Mouse (Mus musculus) forebrain, embryonic 14.5 days (tissue): ENCODE results near the gene Snai1. TPM values are rescaled to one million over a fixed set of nuclear protein-coding genes. Genes with fewer than 3 reads are reported as not detected.

Source experiments
- ATAC-seq: fragments of 200-750 bp; cut with Nextera tagmentation; 2 replicates; pipeline ENCODE4 v1.8.0; 2017; ENCODE audit warnings: mild to moderate bottlenecking, moderate library complexity
- DNase-seq: peaks from one replicate; pipeline ENCODE4 v3.0.0-alpha.2; 2015; ENCODE audit warnings: low spot score
- H3K27ac ChIP-seq: fragments of 300-500 bp; sonication (generic); 2 replicates; pipeline ENCODE4 v1.5.1; 2014; ENCODE audit warnings: low read depth, mild to moderate bottlenecking, control low read depth, low read length, moderate library complexity
- H3K27me3 ChIP-seq: fragments of 300-500 bp; sonication (generic); replicated peaks from 2 replicates; pipeline ENCODE4 v1.6.1; 2014; ENCODE audit warnings: low read length, control low read depth, mixed read lengths; ENCODE audit not compliant: control insufficient read depth, insufficient read depth
- H3K36me3 ChIP-seq: fragments of 300-500 bp; sonication (generic); 2 replicates; pipeline ENCODE4 v1.6.1; 2014; ENCODE audit warnings: low read length, control low read depth; ENCODE audit not compliant: control insufficient read depth, insufficient read depth
- H3K4me1 ChIP-seq: fragments of 300-500 bp; sonication (generic); 2 replicates; pipeline ENCODE4 v1.6.1; 2014; ENCODE audit warnings: antibody characterized with exemption, low read length, control low read depth; ENCODE audit not compliant: control insufficient read depth, insufficient read depth
- H3K4me2 ChIP-seq: fragments of 300-500 bp; sonication (generic); 2 replicates; pipeline ENCODE4 v1.6.1; 2014; ENCODE audit warnings: mild to moderate bottlenecking, control low read depth, low read length
- H3K4me3 ChIP-seq: fragments of 300-500 bp; sonication (generic); 2 replicates; pipeline ENCODE4 v1.5.1; 2014; ENCODE audit warnings: low read depth, low read length, control low read depth
- H3K9ac ChIP-seq: fragments of 300-500 bp; sonication (generic); 2 replicates; pipeline ENCODE4 v1.6.1; 2014; ENCODE audit warnings: mild to moderate bottlenecking, low read length, control low read depth, moderate library complexity
- H3K9me3 ChIP-seq: fragments of 300-500 bp; sonication (generic); replicated peaks from 2 replicates; pipeline ENCODE4 v1.6.1; 2016; ENCODE audit warnings: low read length, control low read depth, mixed read lengths; ENCODE audit not compliant: control insufficient read depth
- WGBS: fragments of 180-500 bp; shearing (Covaris S2); extraction: QIAGEN DNeasy Blood & Tissue Kit; methylation state at CpG from one replicate; pipeline ENCODE4 v1.1.7; 2014; 5-methylcytosine and 5-hydroxymethylcytosine counted together
- polyA plus RNA-seq: library from polyadenylated mRNA; unstranded; fragments of >200 nt; fragmentation: Nextera tagmentation; extraction: Ambion mirVana; gene quantifications from 2 replicates; pipeline ENCODE4 v1.2.1, GENCODE M21; 2014

The Snai1 gene
- 3.0 and 5.0 TPM in 2 replicates for polyA plus RNA-seq

GRCm38 (mm10) chr2:167537476-167538297 is at the start of gene Snai1:
TSS of gene Snai1 (plus strand) at chr2:167538195.
- ATAC-seq (peak; percentile 98), DNase-seq (peak; percentile 94)
- Histone ChIP-seq H3K4me1 (no peaks in the 10 kb centered on the region), H3K27me3 (peaks cover 32% of the 10 kb centered on the region), H3K27ac (no peak within 1 kb of the TSS), H3K9me3 (no peaks in the 10 kb centered on the region), H3K36me3 (no peaks in the 10 kb centered on the region), H3K4me3 (peak within 1 kb of the TSS; percentile 38), H3K9ac (peak within 1 kb of the TSS; percentile 50), H3K4me2 (peak within 1 kb of the TSS; percentile 83)
- 1% methylated on average over 58 of the region's 58 CpGs for WGBS

DNA sequence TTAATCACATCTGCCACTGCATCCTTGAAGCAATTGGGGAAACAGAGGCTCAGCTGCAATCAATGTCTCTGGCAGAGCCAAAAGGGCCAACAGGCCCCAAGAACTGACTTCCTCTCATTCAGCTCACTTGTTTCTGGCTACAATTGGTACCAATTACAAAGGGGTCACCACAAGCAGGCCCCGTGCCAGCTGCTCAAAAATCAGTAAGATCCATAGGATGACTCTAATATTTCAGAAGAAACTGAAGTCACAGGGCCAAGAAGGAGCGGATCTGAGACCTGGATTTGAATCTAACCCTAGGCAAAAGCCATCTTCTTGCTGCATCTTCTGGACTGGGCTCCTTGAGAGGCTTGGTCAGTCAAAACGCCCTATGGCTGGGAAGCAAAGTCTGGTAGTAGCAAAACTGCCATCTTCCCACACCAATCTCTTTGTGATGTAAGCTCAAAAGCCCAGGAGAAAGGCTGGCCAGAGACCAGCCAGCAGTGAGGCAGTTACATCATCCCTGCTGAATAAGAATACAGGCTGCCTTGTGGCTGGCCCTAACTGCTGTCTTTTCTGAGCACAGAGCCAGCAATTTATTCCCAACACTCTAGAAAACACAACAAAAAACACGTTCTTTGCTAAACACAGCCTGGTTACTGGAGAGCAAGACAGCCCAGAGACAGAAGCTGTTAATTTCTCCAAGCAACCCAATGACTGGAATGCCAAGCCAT is 47.0 kb upstream of the Snai1 start:
- DNase-seq = peak; percentile 51
- H3K4me1 ChIP-seq = peaks cover 19% of the 10 kb centered on the region
- peak overlapping the region; percentile 100; the same call in 1 of the 2 replicates for H3K4me3 ChIP-seq
- WGBS = 68% methylated on average over 4 of the region's 4 CpGs
- no peaks in the 10 kb centered on the region for H3K9me3 ChIP-seq
- H3K4me2 ChIP-seq = peak overlapping the region; percentile 96
- ATAC-seq = peak; percentile 13; the same call in 1 of the 2 replicates
- H3K27ac ChIP-seq = peak overlapping the region; percentile 67
- peaks cover 6% of the 10 kb centered on the region; the same call in 1 of the 2 replicates for H3K36me3 ChIP-seq
- H3K9ac ChIP-seq = peak overlapping the region; percentile 96
- no peaks in the 10 kb centered on the region for H3K27me3 ChIP-seq

DNA sequence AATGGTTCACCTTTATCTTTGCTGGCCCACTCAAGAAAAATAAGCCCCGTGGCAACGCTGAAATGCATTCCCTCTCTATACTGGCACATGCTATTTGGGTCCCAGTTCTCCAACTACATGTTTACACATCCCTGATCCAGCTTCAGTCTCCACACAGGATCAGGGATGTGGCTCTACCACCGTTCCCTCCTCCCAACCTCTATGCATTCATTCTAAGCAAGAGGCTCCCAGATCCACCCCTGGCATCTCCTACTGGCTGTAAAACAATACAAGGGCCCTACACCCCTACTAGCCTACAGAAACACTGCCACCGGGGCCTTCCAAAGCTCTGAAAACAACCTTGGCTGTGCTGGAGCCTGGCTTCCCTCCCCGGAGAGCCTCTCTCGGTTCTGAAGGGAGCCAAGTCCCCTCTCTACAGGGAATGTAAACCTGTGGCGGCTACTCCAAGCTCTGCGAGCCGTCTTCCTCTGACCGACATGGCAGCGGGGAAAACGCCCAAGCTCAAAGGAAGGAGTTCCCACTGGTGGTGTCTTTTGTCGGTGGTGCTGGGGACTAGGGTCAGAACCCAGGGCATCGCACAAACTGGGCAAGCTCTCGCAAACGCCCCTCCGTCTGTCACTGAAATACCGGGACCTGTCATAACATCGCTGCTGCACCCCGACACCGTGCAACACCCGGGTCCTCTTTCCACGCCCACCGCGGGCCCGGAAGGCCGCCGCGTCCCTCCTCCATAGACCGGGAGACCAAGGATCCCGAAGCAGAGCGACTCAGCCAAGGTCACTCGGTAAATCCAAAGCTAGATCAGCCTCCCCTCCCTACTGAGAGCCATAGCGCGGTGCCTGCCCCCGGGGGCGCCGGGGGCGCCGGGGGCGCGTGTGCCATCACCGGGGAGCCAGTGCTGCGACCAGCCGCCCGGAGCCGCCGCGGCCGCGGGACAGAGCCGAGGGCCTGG is 46.0 kb upstream of the Snai1 start, which contains the start of gene Rnf114:
TSS of gene Rnf114 (plus strand) at position 889 of the 952 bp plus-strand sequence.
- 4% methylated on average over 52 of the region's 52 CpGs for WGBS
- peak within 1 kb of the TSS; percentile 96 for H3K4me2 ChIP-seq
- peaks cover 6% of the 10 kb centered on the region; the same call in 1 of the 2 replicates for H3K36me3 ChIP-seq
- no peaks in the 10 kb centered on the region for H3K27me3 ChIP-seq
- peak within 1 kb of the TSS; percentile 100 for H3K4me3 ChIP-seq
- H3K27ac ChIP-seq = peak within 1 kb of the TSS; percentile 98
- H3K9ac ChIP-seq = peak within 1 kb of the TSS; percentile 96
- H3K4me1 ChIP-seq = peaks cover 16% of the 10 kb centered on the region
- ATAC-seq (peak; percentile 38), DNase-seq (no peak)
- H3K9me3 ChIP-seq = no peaks in the 10 kb centered on the region

DNA sequence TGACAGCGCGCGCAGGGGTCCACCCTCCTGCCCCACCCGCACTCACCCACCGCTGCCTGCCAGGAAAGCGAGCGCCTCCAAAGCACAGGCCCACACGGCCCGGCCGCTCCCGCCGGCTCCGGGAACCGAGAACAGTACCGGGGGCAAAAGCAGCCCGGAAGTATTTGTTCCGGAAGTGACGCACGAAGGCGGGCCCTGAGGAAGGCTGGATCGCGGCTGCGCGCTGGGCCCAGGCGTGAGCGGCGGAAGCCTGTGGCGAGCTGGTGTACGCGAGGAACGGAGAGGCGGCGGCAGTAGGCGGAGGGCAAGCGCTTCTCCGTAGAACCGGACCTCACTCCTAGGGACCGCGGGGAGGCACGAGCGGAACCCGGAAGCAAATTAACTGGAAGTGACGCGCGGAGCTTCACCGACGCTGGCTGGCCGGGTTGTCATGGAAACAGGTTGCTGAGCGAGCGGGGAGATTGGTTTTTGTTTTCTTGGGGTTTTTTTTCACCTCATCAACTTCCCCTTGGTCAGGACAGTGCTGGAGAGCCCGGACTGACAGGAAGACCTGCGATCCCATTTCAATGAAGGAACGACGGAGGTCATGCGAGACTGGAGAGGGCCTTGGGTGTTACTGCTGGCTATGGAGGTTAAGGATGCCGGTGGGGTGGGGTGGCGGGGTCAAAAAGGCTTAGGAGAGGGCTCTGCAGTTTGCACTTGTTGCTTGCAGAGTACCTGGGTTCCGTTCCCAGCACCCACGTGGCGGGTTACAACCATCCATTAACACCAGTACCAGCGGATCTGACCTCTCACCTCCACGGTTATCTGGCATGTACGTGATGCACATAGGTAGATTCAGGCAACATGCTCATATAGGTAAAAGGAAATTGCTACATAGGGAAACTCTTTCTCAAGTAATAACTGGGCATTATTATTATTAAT is 45.0 kb upstream of the Snai1 start, which contains the start of gene Spata2:
TSS of gene Spata2 (minus strand) at position 175 of the 924 bp plus-strand sequence.
- Histone ChIP-seq H3K27ac (peak within 1 kb of the TSS; percentile 98), H3K4me2 (peak within 1 kb of the TSS; percentile 96), H3K9ac (peak within 1 kb of the TSS; percentile 96), H3K9me3 (no peaks in the 10 kb centered on the region), H3K4me3 (peak within 1 kb of the TSS; percentile 100), H3K36me3 (peaks cover 3% of the 10 kb centered on the region; the same call in 1 of the 2 replicates), H3K4me1 (peaks cover 16% of the 10 kb centered on the region), H3K27me3 (no peaks in the 10 kb centered on the region)
- peak; percentile 90 for ATAC-seq
- DNase-seq = peak; percentile 95
- WGBS = 2% methylated on average over 63 of the region's 63 CpGs

DNA sequence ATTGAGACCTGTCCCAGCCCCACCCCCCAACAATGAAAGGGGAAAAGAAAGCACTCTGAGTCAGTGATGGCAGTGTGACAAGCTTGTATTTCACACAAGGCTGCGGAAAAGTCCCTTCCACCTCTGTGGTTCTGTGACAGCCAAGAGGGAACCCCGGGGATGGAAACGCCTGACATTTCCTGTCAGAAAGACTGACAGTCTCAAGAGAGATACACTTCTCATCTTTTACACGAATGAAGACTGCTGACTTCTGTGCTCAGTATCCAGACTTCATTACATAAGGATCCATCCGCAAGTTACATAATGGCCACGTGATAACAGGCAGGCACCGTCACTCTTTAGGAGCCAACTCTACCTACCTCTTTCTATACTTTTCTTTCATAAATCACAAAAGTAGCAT is 41.6 kb upstream of the Snai1 start:
- Histone ChIP-seq H3K4me3 (no peak overlapping the region), H3K27ac (no peak overlapping the region), H3K4me1 (peaks cover 10% of the 10 kb centered on the region), H3K9me3 (no peaks in the 10 kb centered on the region), H3K9ac (no peak overlapping the region), H3K36me3 (no peaks in the 10 kb centered on the region), H3K4me2 (no peak overlapping the region), H3K27me3 (no peaks in the 10 kb centered on the region)
- ATAC-seq (no peak), DNase-seq (no peak)
- WGBS = 86% methylated on average over 7 of the region's 7 CpGs

- Histone ChIP-seq H3K9me3 (no peaks in the 10 kb centered on the region), H3K27ac (no peak overlapping the region), H3K4me2 (no peak overlapping the region), H3K9ac (no peak overlapping the region), H3K4me1 (peaks cover 4% of the 10 kb centered on the region), H3K4me3 (no peak overlapping the region), H3K36me3 (no peaks in the 10 kb centered on the region), H3K27me3 (no peaks in the 10 kb centered on the region)
- ATAC-seq (no peak), DNase-seq (peak; percentile 31)
- 76% methylated on average over 5 of the region's 5 CpGs for WGBS
Measured at GRCm38 (mm10) chr2:167497272-167497671, 40.7 kb upstream of the Snai1 start.

- peaks cover 19% of the 10 kb centered on the region for H3K36me3 ChIP-seq
- H3K4me1 ChIP-seq = peaks cover 18% of the 10 kb centered on the region
- H3K9me3 ChIP-seq = no peaks in the 10 kb centered on the region
- WGBS = 52% methylated on average over 13 of the region's 13 CpGs
- no peak overlapping the region for H3K27ac ChIP-seq
- no peak for ATAC-seq
- H3K9ac ChIP-seq = peak overlapping the region; percentile 95
- no peak for DNase-seq
- H3K4me2 ChIP-seq = peak overlapping the region; percentile 43
- peak overlapping the region; percentile 99 for H3K4me3 ChIP-seq
- no peaks in the 10 kb centered on the region for H3K27me3 ChIP-seq
Measured at GRCm38 (mm10) chr2:167502554-167503252, 35.3 kb upstream of the Snai1 start.
